Mouse (Mus musculus) 416B (cell line): ENCODE results near the gene Crhbp.

Experiments
- DNase-seq: peaks from one replicate; pipeline ENCODE4 v3.0.0; 2011; ENCODE audit warnings: low read depth

Gene Crhbp

GRCm38 (mm10) chr13:95418575-95419203 lies 26.0 kb downstream of the Crhbp start:
- peak; percentile 8 for DNase-seq

GRCm38 (mm10) chr13:95412257-95412656 lies 32.5 kb downstream of the Crhbp start:
- no peak for DNase-seq

GRCm38 (mm10) chr13:95393242-95393641 lies 51.5 kb downstream of the Crhbp start:
- no peak for DNase-seq

GRCm38 (mm10) chr13:95389866-95390865 lies 54.6 kb downstream of the Crhbp start:
- DNase-seq: peak; percentile 87

GRCm38 (mm10) chr13:95388226-95388625 lies 56.5 kb downstream of the Crhbp start:
- DNase-seq: no peak

GRCm38 (mm10) chr13:95382418-95382817 lies 62.3 kb downstream of the Crhbp start:
- DNase-seq: peak; percentile 72
